8 mouse cellular contexts compared by ENCODE assay signal in genomic region chr13:101693967-101694495, GRCm38 (mm10).
DNase-seq lines count a peak whose midpoint lies in the region; ATAC-seq and TF ChIP-seq lines count a peak whose summit lies in the region.

No protein-coding gene starts in this region.

- DNase-seq in NIH3T3 (ENCODE audit: low read depth) = peak; percentile 59
- peak; percentile 81 to 82 for DNase-seq in cerebellum, postnatal 10 days
- peak; percentile 72 to 82 for DNase-seq in frontal cortex, postnatal 36 days (ENCODE audit: low spot score in 2 of 2)
- peak; percentile 62 for DNase-seq in hindbrain, postnatal 0 days (ENCODE audit: low spot score)
- DNase-seq in left cerebral cortex, adult 2 months (ENCODE audit: extremely low spot score in 1 of 2, low spot score in 2 of 2) = peak; percentile 70 to 75
- DNase-seq in right cerebral cortex, postnatal 10 days (ENCODE audit: low spot score in 2 of 2) = peak; percentile 83 to 85
- DNase-seq in urinary bladder, postnatal 10 days (ENCODE audit: low spot score) = peak; percentile 21

- peak overlapping the region; percentile 78 for H3K9ac ChIP-seq in hindbrain, postnatal 0 days (replicated peaks; ENCODE audit: low read length)

- no peaks in the 10 kb centered on the region for H3K27me3 ChIP-seq in hindbrain, postnatal 0 days (ENCODE audit: insufficient read depth, low read length)
- H3K27me3 ChIP-seq in megakaryocyte, embryonic 14.5 days (replicated peaks) = no peaks in the 10 kb centered on the region

- ATAC-seq in hindbrain, postnatal 0 days = peak; percentile 46; the same call in 1 of the 2 replicates

- H3K36me3 ChIP-seq in hindbrain, postnatal 0 days (ENCODE audit: insufficient read depth, low read length) = peaks cover under 1% of the 10 kb centered on the region
- H3K36me3 ChIP-seq in megakaryocyte, embryonic 14.5 days (replicated peaks; ENCODE audit: low read length) = peaks cover 43% of the 10 kb centered on the region

- 2% methylated on average over 12 of the region's 12 CpGs for WGBS in hindbrain, postnatal 0 days

- peak overlapping the region; percentile 90 for H3K27ac ChIP-seq in hindbrain, postnatal 0 days
- peak overlapping the region; percentile 97 for H3K27ac ChIP-seq in left cerebral cortex, adult 2 months

- H3K4me2 ChIP-seq in hindbrain, postnatal 0 days (ENCODE audit: low read depth, low read length) = peak overlapping the region; percentile 98

- intact Hi-C loops in left cerebral cortex, adult 2 months (cut with DNase I) = loop anchor here (1.0 to 5.0 kb wide), 9 partner anchors 153 to 847 kb away; no protein-coding TSS in a partner anchor

- H3K4me3 ChIP-seq in hindbrain, postnatal 0 days (ENCODE audit: low read length) = peak overlapping the region; percentile 68
- H3K4me3 ChIP-seq in left cerebral cortex, adult 2 months = peak overlapping the region; percentile 72
- peak overlapping the region; percentile 94 for H3K4me3 ChIP-seq in megakaryocyte, embryonic 14.5 days (replicated peaks)

- peak; percentile 38 for TF ChIP-seq CTCF in hindbrain, postnatal 0 days (IDR thresholded peaks at IDR 0.05; ENCODE audit: low read depth)
- TF ChIP-seq CTCF in left cerebral cortex, adult 2 months (IDR thresholded peaks at IDR 0.05) = peak; percentile 23

- no peaks in the 10 kb centered on the region for H3K9me3 ChIP-seq in hindbrain, postnatal 0 days (ENCODE audit: low read length)
- no peaks in the 10 kb centered on the region for H3K9me3 ChIP-seq in megakaryocyte, embryonic 14.5 days

- H3K4me1 ChIP-seq in hindbrain, postnatal 0 days (ENCODE audit: insufficient read depth, low read length) = peaks cover 11% of the 10 kb centered on the region; the same call in 1 of the 2 replicates
- H3K4me1 ChIP-seq in megakaryocyte, embryonic 14.5 days = peaks cover 79% of the 10 kb centered on the region

Comparison
In these comparisons a context has a peak if more than half of its experiments do, and no peak if none do; other contexts are left out.
1. Peak in every context shown above with its lines: DNase-seq, ATAC-seq, H3K4me3 ChIP-seq and H3K27ac ChIP-seq.
2. DNase-seq: peak in every context shown above with its lines; median percentile 84 in right cerebral cortex, postnatal 10 days; 82 in cerebellum, postnatal 10 days; 77 in frontal cortex, postnatal 36 days; 72 in left cerebral cortex, adult 2 months; 62 in hindbrain, postnatal 0 days; 59 in NIH3T3; 21 in urinary bladder, postnatal 10 days.